Mouse (Mus musculus) ES-E14 (cell line): Measurements from ENCODE around the gene Mast4.

Source experiments
- CHD2 ChIP-seq: IDR thresholded peaks from 2 replicates; pipeline ENCODE4 v1.6.1; 2014; ENCODE audit warnings: mild to moderate bottlenecking, low read depth, low read length, inconsistent platforms
- HCFC1 ChIP-seq: IDR thresholded peaks from 2 replicates; pipeline ENCODE4 v1.6.1; 2012; ENCODE audit warnings: low read length, inconsistent platforms, borderline replicate concordance; ENCODE audit not compliant: insufficient read depth
- MAFK ChIP-seq: IDR thresholded peaks from 2 replicates; pipeline ENCODE4 v1.6.1; 2014; ENCODE audit warnings: mild to moderate bottlenecking, low read depth, low read length, inconsistent platforms; ENCODE audit not compliant: insufficient read depth
- ZC3H11A ChIP-seq: IDR thresholded peaks from 2 replicates; pipeline ENCODE4 v1.6.1; 2012; ENCODE audit warnings: low read depth, mild to moderate bottlenecking, inconsistent platforms, low read length, borderline replicate concordance
- ZNF384 ChIP-seq: IDR thresholded peaks from 2 replicates; pipeline ENCODE4 v1.6.1; 2012; ENCODE audit warnings: low read depth, low read length, inconsistent platforms

GRCm38 (mm10) chr13:102842715-102843114 is 491.6 kb downstream of the Mast4 start:
- TF ChIP-seq MAFK: no peak
- no peak for TF ChIP-seq ZC3H11A
- TF ChIP-seq HCFC1: no peak
- no peak for TF ChIP-seq CHD2
- no peak for TF ChIP-seq ZNF384
